Mouse (Mus musculus): Measurements from ENCODE around the gene Rabgap1l.

GRCm38 (mm10) chr1:160253108-160253507, 539.9 kb downstream of the Rabgap1l start:
- TF ChIP-seq CTCF (IDR thresholded peaks at IDR 0.05; ENCODE audit: extremely low read depth, insufficient read depth, insufficient read length, insufficient replicate concordance), result no peak
- no peak for TF ChIP-seq POLR2A (IDR thresholded peaks at IDR 0.05; ENCODE audit: low read depth, low read length)

Data from spleen, adult 2 months (tissue).